Mouse (Mus musculus): ENCODE results near the gene Egr2. TPM values are rescaled to one million over a fixed set of nuclear protein-coding genes. Genes with fewer than 3 reads are reported as not detected.

Egr2 gene
- total and polyA plus RNA-seq, 3 experiments, result 1.0 to 4.7 (median 3.1) TPM

DNA sequence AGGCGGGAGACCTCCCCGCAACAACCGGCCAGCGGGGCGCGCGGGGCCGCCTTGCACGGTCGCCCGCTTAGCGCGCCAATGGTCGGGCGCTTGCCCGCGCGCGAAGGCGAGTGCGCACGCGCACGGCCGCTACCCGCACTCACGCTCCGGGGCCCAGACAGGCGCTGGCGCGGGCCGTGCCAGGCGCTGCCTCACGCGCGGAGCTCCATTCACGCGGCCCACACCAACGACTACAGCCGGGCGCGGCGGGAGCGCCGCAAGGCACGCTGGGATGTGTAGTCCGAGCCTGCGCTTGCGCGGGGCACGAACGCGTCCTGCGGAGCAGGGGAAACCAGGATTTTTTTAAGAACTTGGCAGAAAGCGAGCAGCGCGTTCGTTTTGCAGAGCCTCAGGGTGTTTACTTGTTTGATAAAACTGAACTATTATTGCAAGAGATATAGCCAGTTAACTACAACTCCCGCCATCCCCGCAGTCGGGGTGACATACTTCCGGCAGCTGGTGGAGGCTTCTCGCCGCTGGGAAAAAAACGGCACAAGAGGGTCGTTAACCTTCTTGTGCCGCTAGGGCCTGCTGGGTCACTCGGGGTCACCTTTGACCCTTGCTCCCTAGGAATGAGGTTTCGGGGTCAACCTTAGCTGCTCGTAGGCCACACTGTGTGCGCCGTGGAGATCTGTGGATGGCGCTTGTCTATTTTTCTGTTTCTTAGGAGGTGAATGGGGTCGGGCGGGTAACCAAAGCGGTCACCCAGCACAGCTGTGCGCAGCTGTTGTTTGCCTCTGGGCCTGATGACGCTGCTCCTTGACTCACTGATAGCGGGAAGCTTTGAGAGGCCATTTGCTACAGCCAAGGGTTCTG is 13.8 kb downstream of the Egr2 start, which contains the start of gene Ado:
TSS of gene Ado (minus strand) at position 79 of the 855 bp plus-strand sequence.
- peak; percentile 83 for DNase-seq (ENCODE audit: extremely low read depth)
- H3K9ac ChIP-seq (ENCODE audit: insufficient read depth, low read depth), result peak within 1 kb of the TSS; percentile 84
- no peaks in the 10 kb centered on the region for H3K9me3 ChIP-seq (replicated peaks; ENCODE audit: low read length)
- H3K79me2 ChIP-seq (replicated peaks; ENCODE audit: control insufficient read depth, extremely low read depth, insufficient read depth, poor library complexity, severe bottlenecking), result peaks cover 22% of the 10 kb centered on the region
- peak within 1 kb of the TSS; percentile 74 to 96 (median 95) for H3K4me3 ChIP-seq (replicated peaks in 1 of 3; ENCODE audit: low read depth in 2 of 3, low read length in 2 of 3, poor library complexity in 1 of 3)
- peak within 1 kb of the TSS; percentile 80 for H3K4me2 ChIP-seq (ENCODE audit: insufficient read depth, low read depth, poor library complexity, severe bottlenecking)
- H3K4me1 ChIP-seq (ENCODE audit: control insufficient read depth in 1 of 2, insufficient read depth in 2 of 2), result peaks cover 8 to 51% of the 10 kb centered on the region in 2 experiments
- dilution Hi-C loops (cut with MboI; ENCODE audit: extremely low pct_ligation_motif_present, extremely low pct_unique_long_range_greater_than_20kb, low sequenced_read_pairs), result no loop called here
- H3K27me3 ChIP-seq (replicated peaks), result no peaks in the 10 kb centered on the region
- peaks cover 3 to 21% of the 10 kb centered on the region in 2 experiments for H3K36me3 ChIP-seq (replicated peaks in 1 of 2; ENCODE audit: control insufficient read depth in 1 of 2, insufficient read depth in 1 of 2, low read length in 1 of 2)
- peak within 1 kb of the TSS; percentile 59 for H3K27ac ChIP-seq (ENCODE audit: insufficient read depth, low read depth)
- in situ Hi-C loops (cut with MboI; ENCODE audit: low pct_ligation_motif_present, low pct_unique_long_range_greater_than_20kb, low sequenced_read_pairs), result loop anchor here (10.0 to 25.0 kb wide), 2 partner anchors 96 to 237 kb away; no protein-coding TSS in a partner anchor
- peak; percentile 70 for TF ChIP-seq ELF1 (IDR thresholded peaks at IDR 0.05; ENCODE audit: low read depth, low read length)
- peak; percentile 97 for TF ChIP-seq SIN3A (IDR thresholded peaks at IDR 0.05; ENCODE audit: low read length)
- peak; percentile 80 for TF ChIP-seq BHLHE40 (IDR thresholded peaks at IDR 0.05; ENCODE audit: low read depth, low read length)
- TF ChIP-seq KAT2A (IDR thresholded peaks at IDR 0.05; ENCODE audit: insufficient replicate concordance, low read length), result peak; percentile 93; the same call in 1 of the 2 replicates
- no peak for TF ChIP-seq JUND (conservative IDR thresholded peaks at IDR 0.05; ENCODE audit: low read depth, low read length)
- peak; percentile 17 for TF ChIP-seq SMC3 (IDR thresholded peaks at IDR 0.05; ENCODE audit: low read depth, low read length)
- peak; percentile 89 for TF ChIP-seq ZNF384 (IDR thresholded peaks at IDR 0.05; ENCODE audit: low read depth, low read length)
- peak; percentile 83 for TF ChIP-seq NRF1 (IDR thresholded peaks at IDR 0.05; ENCODE audit: low read depth, low read length)
- TF ChIP-seq TBP (conservative IDR thresholded peaks at IDR 0.05; ENCODE audit: low read depth, low read length), result no peak
- TF ChIP-seq NELFE (IDR thresholded peaks at IDR 0.05; ENCODE audit: low read depth, low read length), result peak; percentile 72
- no peak for TF ChIP-seq MAFK (IDR thresholded peaks at IDR 0.05; ENCODE audit: insufficient replicate concordance, low read length)
- no peak; the same call in 1 of the 2 replicates for TF ChIP-seq RAD21 (IDR thresholded peaks at IDR 0.05; ENCODE audit: low read depth, low read length)
- no peak for TF ChIP-seq E2F4 (IDR thresholded peaks at IDR 0.05; ENCODE audit: insufficient replicate concordance, low read depth, low read length)
- no peak for TF ChIP-seq UBTF (IDR thresholded peaks at IDR 0.05; ENCODE audit: low read depth, low read length)
- TF ChIP-seq ZMIZ1 (IDR thresholded peaks at IDR 0.05; ENCODE audit: low read depth, low read length), result no peak; the same call in none of the 2 replicates
- no peak for TF ChIP-seq PAX5 (IDR thresholded peaks at IDR 0.05; ENCODE audit: low read length)
- peak; percentile 21; the same call in 1 of the 2 replicates for TF ChIP-seq EP300 (IDR thresholded peaks at IDR 0.05; ENCODE audit: low read length)
- no peak for TF ChIP-seq POLR2AphosphoS2 (IDR thresholded peaks at IDR 0.05; ENCODE audit: low read depth, low read length)
- TF ChIP-seq ZKSCAN1 (IDR thresholded peaks at IDR 0.05; ENCODE audit: borderline replicate concordance, low read depth, low read length), result no peak
- TF ChIP-seq HCFC1 (IDR thresholded peaks at IDR 0.05; ENCODE audit: low read depth, low read length), result peak; percentile 96
- TF ChIP-seq CTCF (conservative IDR thresholded peaks at IDR 0.05 in 1 of 2, IDR thresholded peaks at IDR 0.05 in 1 of 2; ENCODE audit: low read depth in 2 of 2, low read length in 2 of 2), result peak in 1 of 2 experiments; percentile 41; a peak in 1 of 4 replicates
- TF ChIP-seq POLR2A (IDR thresholded peaks at IDR 0.05; ENCODE audit: low read depth, low read length), result peak; percentile 71
- no peak for TF ChIP-seq ZC3H11A (IDR thresholded peaks at IDR 0.05; ENCODE audit: low read depth, low read length)
- TF ChIP-seq MAX (IDR thresholded peaks at IDR 0.05; ENCODE audit: low read length), result 0 out of 2 replicates have a peak, but pooled peaks have one; percentile 25
- no peak; the same call in 1 of the 2 replicates for TF ChIP-seq GABPA (IDR thresholded peaks at IDR 0.05; ENCODE audit: insufficient replicate concordance, low read depth, low read length)
- TF ChIP-seq MEF2A (IDR thresholded peaks at IDR 0.05; ENCODE audit: borderline replicate concordance, low read depth, low read length), result no peak
- TF ChIP-seq ETS1 (conservative IDR thresholded peaks at IDR 0.05; ENCODE audit: low read depth, low read length), result peak; percentile 81
- TF ChIP-seq MYC (IDR thresholded peaks at IDR 0.05; ENCODE audit: low read depth, low read length), result no peak
- TF ChIP-seq MXI1 (IDR thresholded peaks at IDR 0.05; ENCODE audit: low read depth, low read length), result peak; percentile 60
- TF ChIP-seq CHD2 (IDR thresholded peaks at IDR 0.05; ENCODE audit: low read length), result peak; percentile 68; the same call in 1 of the 2 replicates
- peak; percentile 44; the same call in 1 of the 2 replicates for TF ChIP-seq TCF12 (IDR thresholded peaks at IDR 0.05; ENCODE audit: low read depth, low read length)
- TF ChIP-seq USF2 (conservative IDR thresholded peaks at IDR 0.05; ENCODE audit: low read depth, low read length), result no peak
- TF ChIP-seq RCOR1 (conservative IDR thresholded peaks at IDR 0.05; ENCODE audit: low read depth, low read length), result no peak; the same call in 1 of the 2 replicates
- TF ChIP-seq USF1 (IDR thresholded peaks at IDR 0.05; ENCODE audit: low read depth, low read length), result no peak
- TF ChIP-seq JUN (IDR thresholded peaks at IDR 0.05; ENCODE audit: insufficient read depth, low read depth, low read length), result no peak
- no peak for TF ChIP-seq MAZ (IDR thresholded peaks at IDR 0.05; ENCODE audit: low read depth, low read length)
- TF ChIP-seq IRF4 (IDR thresholded peaks at IDR 0.05; ENCODE audit: low read depth, low read length), result 0 out of 2 replicates have a peak, but pooled peaks have one; percentile 36
- no peak for TF ChIP-seq CHD1 (IDR thresholded peaks at IDR 0.05; ENCODE audit: low read depth, low read length)
